Mouse (Mus musculus) thymus, postnatal 25 days (tissue): ENCODE data around the gene Trim17.
"Not testable (repeated sequence)": the region's sequence is repeated elsewhere in the genome, so short reads cannot be mapped to it uniquely, and the experiment has no call there.

ENCODE experiments used
- DNase-seq: peaks from one replicate; pipeline ENCODE4 v3.0.0; 2022

Gene Trim17

GRCm38 (mm10) chr11:58948542-58949479 lies 5.7 kb upstream of the Trim17 start, which contains the start of gene Hist3h2ba:
Gene Hist3h2ba, plus strand, starts transcription at chr11:58948920.
- peak; percentile 81 for DNase-seq

GRCm38 (mm10) chr11:58949480-58950431 lies 4.7 kb upstream of the Trim17 start:
- DNase-seq, result no peak

GRCm38 (mm10) chr11:58951210-58951609 lies 3.3 kb upstream of the Trim17 start:
- no peak for DNase-seq

- peak; percentile 67 for DNase-seq
These were observed 925 bp upstream of the Trim17 start for GRCm38 (mm10) chr11:58953351-58954169.

GRCm38 (mm10) chr11:58954170-58954419 lies 390 bp upstream of the Trim17 start:
- not testable (repeated sequence) for DNase-seq

GRCm38 (mm10) chr11:58955143-58955867 lies 820 bp downstream of the Trim17 start:
- peak; percentile 45 for DNase-seq

GRCm38 (mm10) chr11:58955868-58956257 lies 1.4 kb downstream of the Trim17 start:
- DNase-seq, result no peak

- DNase-seq, result no peak
These were observed 2.9 kb downstream of the Trim17 start for GRCm38 (mm10) chr11:58957226-58957914.

- no peak for DNase-seq
These were observed 4.1 kb downstream of the Trim17 start for GRCm38 (mm10) chr11:58958536-58958935.

GRCm38 (mm10) chr11:58959186-58959825 lies 4.8 kb downstream of the Trim17 start:
- no peak for DNase-seq

GRCm38 (mm10) chr11:58959921-58960465 lies 5.5 kb downstream of the Trim17 start:
- peak; percentile 68 for DNase-seq

GRCm38 (mm10) chr11:58961364-58962177 lies 7.1 kb downstream of the Trim17 start:
- no peak for DNase-seq

GRCm38 (mm10) chr11:58963543-58963942 lies 9.1 kb downstream of the Trim17 start:
- no peak for DNase-seq

- DNase-seq, result no peak
These were observed 9.7 kb downstream of the Trim17 start for GRCm38 (mm10) chr11:58964216-58964615.

GRCm38 (mm10) chr11:58965001-58965760 lies 10.7 kb downstream of the Trim17 start:
- DNase-seq, result no peak

- DNase-seq, result peak; percentile 59
These were observed 12.9 kb downstream of the Trim17 start for GRCm38 (mm10) chr11:58967346-58967745.

- DNase-seq, result no peak
These were observed 14.1 kb downstream of the Trim17 start for GRCm38 (mm10) chr11:58968551-58968950.

- no peak for DNase-seq
These were observed 14.5 kb downstream of the Trim17 start for GRCm38 (mm10) chr11:58969027-58969426.

GRCm38 (mm10) chr11:58969659-58970058 lies 15.2 kb downstream of the Trim17 start:
- DNase-seq, result no peak
